ENCODE assay signal across 8 mouse cellular contexts in the genomic region with DNA sequence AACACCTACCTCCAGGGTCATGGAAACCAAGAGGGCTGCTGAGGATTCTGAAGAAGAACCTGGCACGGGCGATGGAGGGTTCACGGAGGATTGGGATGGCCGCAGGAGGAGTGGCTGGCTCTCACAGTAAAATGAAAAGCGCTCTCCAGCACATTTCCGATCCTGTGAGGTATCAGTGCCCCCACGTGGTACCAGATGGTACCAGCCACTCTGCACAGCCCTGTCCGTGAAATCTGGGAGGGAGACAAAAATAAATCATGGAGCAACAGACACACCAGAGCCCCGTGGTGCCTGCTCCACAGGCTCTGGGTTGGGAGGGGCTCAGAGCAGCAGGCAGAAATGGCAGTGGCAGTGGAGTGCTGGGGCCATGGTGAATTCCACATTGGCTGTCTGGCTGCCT. TPM values are rescaled to one million over a fixed set of nuclear protein-coding genes. Genes with fewer than 3 reads are reported as not detected.
DNase-seq lines count a peak whose midpoint lies in the region; ATAC-seq lines count a peak whose summit lies in the region.

No protein-coding gene starts in this region.

- no peak overlapping the region for H3K4me2 ChIP-seq in embryonic facial prominence, embryonic 13.5 days
- no peak overlapping the region for H3K4me2 ChIP-seq in hindbrain, embryonic 12.5 days (replicated peaks)
- H3K4me2 ChIP-seq in limb, embryonic 12.5 days, result no peak overlapping the region

- 0 out of 2 replicates have a peak overlapping the region, but pooled peaks have one; percentile 6 for H3K9ac ChIP-seq in embryonic facial prominence, embryonic 13.5 days
- H3K9ac ChIP-seq in hindbrain, embryonic 12.5 days, result no peak overlapping the region
- no peak overlapping the region for H3K9ac ChIP-seq in limb, embryonic 12.5 days (replicated peaks)

- H3K27me3 ChIP-seq in embryonic facial prominence, embryonic 13.5 days, result peaks cover 26% of the 10 kb centered on the region
- H3K27me3 ChIP-seq in hindbrain, embryonic 12.5 days, result peaks cover 9% of the 10 kb centered on the region
- H3K27me3 ChIP-seq in limb, embryonic 12.5 days, result peaks cover 33% of the 10 kb centered on the region

- H3K4me1 ChIP-seq in embryonic facial prominence, embryonic 13.5 days, result 0 out of 2 replicates have a peak, but pooled peaks cover 6% of the 10 kb centered on the region
- 0 out of 2 replicates have a peak, but pooled peaks cover 3% of the 10 kb centered on the region for H3K4me1 ChIP-seq in hindbrain, embryonic 12.5 days
- no peaks in the 10 kb centered on the region for H3K4me1 ChIP-seq in limb, embryonic 12.5 days (replicated peaks)

- H3K36me3 ChIP-seq in embryonic facial prominence, embryonic 13.5 days, result no peaks in the 10 kb centered on the region
- H3K36me3 ChIP-seq in hindbrain, embryonic 12.5 days, result no peaks in the 10 kb centered on the region
- H3K36me3 ChIP-seq in limb, embryonic 12.5 days, result no peaks in the 10 kb centered on the region

- peak; percentile 33 for DNase-seq in ovary, postnatal 36 days (ENCODE audit: low spot score)
- DNase-seq in ovary, postnatal 10 days (ENCODE audit: low spot score), result no peak
- DNase-seq in right cerebral cortex, postnatal 10 days (ENCODE audit: low spot score in 2 of 2), result peak; percentile 63 to 64
- DNase-seq in gastrocnemius, postnatal 14 days, result no peak

- no peak overlapping the region for H3K27ac ChIP-seq in embryonic facial prominence, embryonic 13.5 days
- no peak overlapping the region for H3K27ac ChIP-seq in hindbrain, embryonic 12.5 days
- no peak overlapping the region for H3K27ac ChIP-seq in limb, embryonic 12.5 days

- no peaks in the 10 kb centered on the region for H3K9me3 ChIP-seq in embryonic facial prominence, embryonic 13.5 days
- no peaks in the 10 kb centered on the region for H3K9me3 ChIP-seq in hindbrain, embryonic 12.5 days (replicated peaks)
- H3K9me3 ChIP-seq in limb, embryonic 12.5 days, result no peaks in the 10 kb centered on the region

- intact Hi-C loops in gastrocnemius, postnatal 14 days (cut with DNase I; ENCODE audit: low total_unique reads), result loop anchor here (2.0 kb wide), 1 partner anchor 55 kb away; no protein-coding TSS in a partner anchor

- 21% methylated on average over 9 of the region's 9 CpGs for WGBS in embryonic facial prominence, embryonic 13.5 days
- 36% methylated on average over 9 of the region's 9 CpGs for whole genome bisulfite sequencing in hindbrain, embryonic 12.5 days
- WGBS in limb, embryonic 12.5 days, result 30% methylated on average over 9 of the region's 9 CpGs

- H3K4me3 ChIP-seq in embryonic facial prominence, embryonic 13.5 days, result no peak overlapping the region
- H3K4me3 ChIP-seq in hindbrain, embryonic 12.5 days, result no peak overlapping the region
- no peak overlapping the region for H3K4me3 ChIP-seq in limb, embryonic 12.5 days (replicated peaks)

- no peak for ATAC-seq in embryonic facial prominence, embryonic 13.5 days (ENCODE audit: insufficient number of reproducible peaks, insufficient read depth, low FRiP score, low TSS enrichment, low read depth)
- peak; percentile 46; the same call in 1 of the 2 replicates for ATAC-seq in hindbrain, embryonic 12.5 days (ENCODE audit: low FRiP score)
- 0 out of 2 replicates have a peak, but pooled peaks have one; percentile 42 for ATAC-seq in limb, embryonic 12.5 days (ENCODE audit: insufficient number of reproducible peaks, insufficient read depth, low FRiP score, low TSS enrichment, low read depth)
- no peak for ATAC-seq in CD4-positive, CD25-positive, alpha-beta regulatory T cell, adult 4 months

RNA-seq across cellular contexts. Expression of a gene that starts 18.6 kb away (rescaled TPM):
- 4.7 and 5.2 TPM in 2 replicates for polyA plus RNA-seq in embryonic facial prominence, embryonic 13.5 days (2015; fragmentation: Nextera tagmentation; extraction: Ambion mirVana)
- 2.8 and 3.1 TPM in 2 replicates for polyA plus RNA-seq in hindbrain, embryonic 12.5 days (2016; fragmentation: Nextera tagmentation; extraction: Ambion mirVana)
- polyA plus RNA-seq in limb, embryonic 12.5 days (2016; fragmentation: Nextera tagmentation; extraction: Ambion mirVana), result 2.1 and 2.5 TPM in 2 replicates
- 10 to 100 TPM in 1 of 2 experiments, 1 to 10 TPM in 1; 2.8 to 11.2 TPM for total RNA-seq in gastrocnemius, postnatal 14 days (2021)
- polyA plus RNA-seq in CD4-positive, CD25-positive, alpha-beta regulatory T cell, adult 4 months (2017; shearing (Covaris generic)), result not detected

Comparison
In these comparisons a context has a peak if more than half of its experiments do, and no peak if none do; other contexts are left out.
1. DNase-seq: peak in ovary, postnatal 36 days (single experiment) and right cerebral cortex, postnatal 10 days (2 of 2); none in ovary, postnatal 10 days (single experiment) and gastrocnemius, postnatal 14 days (single experiment).
2. ATAC-seq: peak in hindbrain, embryonic 12.5 days (single experiment) and limb, embryonic 12.5 days (single experiment); none in embryonic facial prominence, embryonic 13.5 days (single experiment) and CD4-positive, CD25-positive, alpha-beta regulatory T cell, adult 4 months (single experiment).